Mouse (Mus musculus): ENCODE measurements around the gene H2al1j. TPM values are rescaled to one million over a fixed set of nuclear protein-coding genes. Genes with fewer than 3 reads are reported as not detected.
"Not testable (repeated sequence)": the region's sequence is repeated elsewhere in the genome, so short reads cannot be mapped to it uniquely, and the experiment has no call there.

H2al1j gene
- polyA plus RNA-seq, 1 experiment from 2014 or later: not detected

GRCm38 (mm10) chrX:11314858-11315257 lies 12.8 kb upstream of the H2al1j start, which contains the start of gene H2al1f:
H2al1f (plus strand) TSS chrX:11315158.
- not testable (repeated sequence) for H3K27ac ChIP-seq (ENCODE audit: low read length); H3K9ac ChIP-seq (ENCODE audit: low read depth, low read length); H3K4me1 ChIP-seq (ENCODE audit: control insufficient read depth, insufficient read depth, low read length); ATAC-seq; H3K4me3 ChIP-seq (ENCODE audit: low read depth, low read length); H3K27me3 ChIP-seq (ENCODE audit: control insufficient read depth, insufficient read depth, low read depth, low read length); H3K36me3 ChIP-seq (ENCODE audit: control insufficient read depth, insufficient read depth, low read length); H3K4me2 ChIP-seq (ENCODE audit: low read length); H3K9me3 ChIP-seq (replicated peaks; ENCODE audit: control insufficient read depth, low read length, poor library complexity, severe bottlenecking)
- WGBS: no CpG with 5 or more reads among the region's 6 CpGs

- H3K9me3 ChIP-seq (replicated peaks; ENCODE audit: control insufficient read depth, low read length, poor library complexity, severe bottlenecking); H3K4me1 ChIP-seq (ENCODE audit: control insufficient read depth, insufficient read depth, low read length); H3K4me3 ChIP-seq (ENCODE audit: low read depth, low read length); H3K4me2 ChIP-seq (ENCODE audit: low read length); H3K27me3 ChIP-seq (ENCODE audit: control insufficient read depth, insufficient read depth, low read depth, low read length); H3K27ac ChIP-seq (ENCODE audit: low read length); H3K36me3 ChIP-seq (ENCODE audit: control insufficient read depth, insufficient read depth, low read length); H3K9ac ChIP-seq (ENCODE audit: low read depth, low read length); ATAC-seq: not testable (repeated sequence)
- no CpG with 5 or more reads among the region's 3 CpGs for WGBS
Measured at GRCm38 (mm10) chrX:11317956-11318355, 9.7 kb upstream of the H2al1j start, which contains the start of gene H2al1g. H2al1g (plus strand) TSS chrX:11318256.

- no CpG with 5 or more reads among the region's 6 CpGs for WGBS
Measured at GRCm38 (mm10) chrX:11321192-11321591, 6.4 kb upstream of the H2al1j start, which contains the start of gene H2al1h. H2al1h (plus strand) TSS chrX:11321492.

GRCm38 (mm10) chrX:11324359-11324758 lies 3.3 kb upstream of the H2al1j start, which contains the start of gene H2al1i:
H2al1i (plus strand) TSS chrX:11324659.
- H3K4me2 ChIP-seq (ENCODE audit: low read length); H3K27me3 ChIP-seq (ENCODE audit: control insufficient read depth, insufficient read depth, low read depth, low read length); H3K4me1 ChIP-seq (ENCODE audit: control insufficient read depth, insufficient read depth, low read length); H3K4me3 ChIP-seq (ENCODE audit: low read depth, low read length); ATAC-seq; H3K9me3 ChIP-seq (replicated peaks; ENCODE audit: control insufficient read depth, low read length, poor library complexity, severe bottlenecking); H3K9ac ChIP-seq (ENCODE audit: low read depth, low read length); H3K36me3 ChIP-seq (ENCODE audit: control insufficient read depth, insufficient read depth, low read length); H3K27ac ChIP-seq (ENCODE audit: low read length): not testable (repeated sequence)
- 83% methylated on average over 2 of the region's 5 CpGs for WGBS

More at GRCm38 (mm10) chrX:11321192-11321591, 6.4 kb upstream of the H2al1j start, which contains the start of gene H2al1h:
- H3K9ac ChIP-seq (ENCODE audit: low read depth, low read length); H3K4me2 ChIP-seq (ENCODE audit: low read length); H3K27ac ChIP-seq (ENCODE audit: low read length); H3K4me3 ChIP-seq (ENCODE audit: low read depth, low read length); H3K4me1 ChIP-seq (ENCODE audit: control insufficient read depth, insufficient read depth, low read length); H3K36me3 ChIP-seq (ENCODE audit: control insufficient read depth, insufficient read depth, low read length); ATAC-seq; H3K9me3 ChIP-seq (replicated peaks; ENCODE audit: control insufficient read depth, low read length, poor library complexity, severe bottlenecking); H3K27me3 ChIP-seq (ENCODE audit: control insufficient read depth, insufficient read depth, low read depth, low read length): not testable (repeated sequence)

GRCm38 (mm10) chrX:11345762-11346161 lies 18.1 kb downstream of the H2al1j start:
- H3K4me3 ChIP-seq (ENCODE audit: low read depth, low read length): no peak overlapping the region
- no peak for ATAC-seq
- H3K27ac ChIP-seq (ENCODE audit: low read length): no peak overlapping the region; the same call in 1 of the 2 replicates
- H3K27me3 ChIP-seq (ENCODE audit: control insufficient read depth, insufficient read depth, low read depth, low read length): no peaks in the 10 kb centered on the region
- H3K36me3 ChIP-seq (ENCODE audit: control insufficient read depth, insufficient read depth, low read length): no peaks in the 10 kb centered on the region
- no peaks in the 10 kb centered on the region for H3K9me3 ChIP-seq (replicated peaks; ENCODE audit: control insufficient read depth, low read length, poor library complexity, severe bottlenecking)
- H3K4me2 ChIP-seq (ENCODE audit: low read length): no peak overlapping the region
- WGBS: 52% methylated on average over 9 of the region's 9 CpGs
- H3K4me1 ChIP-seq (ENCODE audit: control insufficient read depth, insufficient read depth, low read length): no peaks in the 10 kb centered on the region
- H3K9ac ChIP-seq (ENCODE audit: low read depth, low read length): no peak overlapping the region

- Histone ChIP-seq H3K4me2 (ENCODE audit: low read length) (no peak overlapping the region), H3K9me3 (replicated peaks; ENCODE audit: control insufficient read depth, low read length, poor library complexity, severe bottlenecking) (no peaks in the 10 kb centered on the region), H3K4me1 (ENCODE audit: control insufficient read depth, insufficient read depth, low read length) (no peaks in the 10 kb centered on the region), H3K27me3 (ENCODE audit: control insufficient read depth, insufficient read depth, low read depth, low read length) (no peaks in the 10 kb centered on the region), H3K4me3 (ENCODE audit: low read depth, low read length) (no peak overlapping the region), H3K9ac (ENCODE audit: low read depth, low read length) (no peak overlapping the region), H3K36me3 (ENCODE audit: control insufficient read depth, insufficient read depth, low read length) (no peaks in the 10 kb centered on the region), H3K27ac (ENCODE audit: low read length) (no peak overlapping the region)
- ATAC-seq: no peak
- 91% methylated on average over 3 of the region's 3 CpGs for WGBS
Measured at GRCm38 (mm10) chrX:11346756-11347155, 19.1 kb downstream of the H2al1j start.

GRCm38 (mm10) chrX:11360823-11361222 lies 33.2 kb downstream of the H2al1j start:
- no peak overlapping the region for H3K27ac ChIP-seq (ENCODE audit: low read length)
- ATAC-seq: no peak
- H3K36me3 ChIP-seq (ENCODE audit: control insufficient read depth, insufficient read depth, low read length): no peaks in the 10 kb centered on the region
- H3K4me2 ChIP-seq (ENCODE audit: low read length): no peak overlapping the region
- WGBS: 77% methylated on average over 6 of the region's 6 CpGs
- H3K9ac ChIP-seq (ENCODE audit: low read depth, low read length): no peak overlapping the region
- H3K9me3 ChIP-seq (replicated peaks; ENCODE audit: control insufficient read depth, low read length, poor library complexity, severe bottlenecking): no peaks in the 10 kb centered on the region
- H3K27me3 ChIP-seq (ENCODE audit: control insufficient read depth, insufficient read depth, low read depth, low read length): no peaks in the 10 kb centered on the region
- no peaks in the 10 kb centered on the region; the same call in 1 of the 2 replicates for H3K4me1 ChIP-seq (ENCODE audit: control insufficient read depth, insufficient read depth, low read length)
- no peak overlapping the region for H3K4me3 ChIP-seq (ENCODE audit: low read depth, low read length)

GRCm38 (mm10) chrX:11361261-11361660 lies 33.6 kb downstream of the H2al1j start:
- H3K27me3 ChIP-seq (ENCODE audit: control insufficient read depth, insufficient read depth, low read depth, low read length): no peaks in the 10 kb centered on the region
- H3K9ac ChIP-seq (ENCODE audit: low read depth, low read length): no peak overlapping the region
- no peak overlapping the region for H3K4me3 ChIP-seq (ENCODE audit: low read depth, low read length)
- H3K9me3 ChIP-seq (replicated peaks; ENCODE audit: control insufficient read depth, low read length, poor library complexity, severe bottlenecking): no peaks in the 10 kb centered on the region
- H3K27ac ChIP-seq (ENCODE audit: low read length): no peak overlapping the region
- no peaks in the 10 kb centered on the region; the same call in 1 of the 2 replicates for H3K4me1 ChIP-seq (ENCODE audit: control insufficient read depth, insufficient read depth, low read length)
- H3K4me2 ChIP-seq (ENCODE audit: low read length): no peak overlapping the region
- no peak for ATAC-seq
- 95% methylated on average over 2 of the region's 2 CpGs for WGBS
- no peaks in the 10 kb centered on the region for H3K36me3 ChIP-seq (ENCODE audit: control insufficient read depth, insufficient read depth, low read length)

GRCm38 (mm10) chrX:11363890-11364289 lies 36.3 kb downstream of the H2al1j start:
- Histone ChIP-seq H3K4me1 (ENCODE audit: control insufficient read depth, insufficient read depth, low read length) (no peaks in the 10 kb centered on the region; the same call in 1 of the 2 replicates), H3K27ac (ENCODE audit: low read length) (no peak overlapping the region), H3K9me3 (replicated peaks; ENCODE audit: control insufficient read depth, low read length, poor library complexity, severe bottlenecking) (no peaks in the 10 kb centered on the region), H3K9ac (ENCODE audit: low read depth, low read length) (no peak overlapping the region), H3K27me3 (ENCODE audit: control insufficient read depth, insufficient read depth, low read depth, low read length) (no peaks in the 10 kb centered on the region), H3K36me3 (ENCODE audit: control insufficient read depth, insufficient read depth, low read length) (no peaks in the 10 kb centered on the region), H3K4me3 (ENCODE audit: low read depth, low read length) (no peak overlapping the region), H3K4me2 (ENCODE audit: low read length) (no peak overlapping the region)
- 36% methylated on average over 6 of the region's 6 CpGs for WGBS
- ATAC-seq: no peak

Data from midbrain, embryonic 16.5 days (tissue).